Mouse (Mus musculus): ENCODE data around the gene Adgrg6. TPM values are rescaled to one million over a fixed set of nuclear protein-coding genes. Genes with fewer than 3 reads are reported as not detected.

Adgrg6 gene
- polyA plus RNA-seq, 1 experiment from 2014 or later = 0.52 TPM

DNA sequence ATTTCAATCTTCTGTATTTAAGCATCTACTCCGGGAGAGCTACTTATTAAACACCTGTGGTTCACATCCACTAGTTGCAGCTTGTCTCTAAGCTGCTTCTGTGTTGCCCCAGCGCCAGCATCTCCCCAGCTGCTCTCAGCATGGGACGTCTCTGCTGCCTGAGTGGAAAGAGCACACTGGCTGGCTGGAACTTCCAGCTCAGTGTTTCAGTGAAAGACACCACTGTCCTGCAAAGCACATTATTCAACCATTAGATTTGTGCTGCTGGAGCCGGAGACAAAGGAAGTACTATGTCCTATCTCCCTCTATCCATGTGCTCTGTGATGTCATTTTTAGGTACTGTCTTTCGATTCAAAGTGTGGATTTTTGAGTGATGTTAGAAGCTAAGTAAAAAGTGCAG, 63.0 kb downstream of the Adgrg6 start:
- Histone ChIP-seq H3K4me3 (replicated peaks) (no peak overlapping the region), H3K4me1 (replicated peaks) (no peaks in the 10 kb centered on the region), H3K4me2 (no peak overlapping the region), H3K27ac (replicated peaks) (no peak overlapping the region), H3K9me3 (replicated peaks) (no peaks in the 10 kb centered on the region), H3K9ac (no peak overlapping the region), H3K27me3 (no peaks in the 10 kb centered on the region), H3K36me3 (replicated peaks) (no peaks in the 10 kb centered on the region)
- 51% methylated on average over 5 of the region's 5 CpGs for WGBS (ENCODE audit: insufficient replicate concordance)
- no peak for ATAC-seq (ENCODE audit: insufficient read depth)

DNA sequence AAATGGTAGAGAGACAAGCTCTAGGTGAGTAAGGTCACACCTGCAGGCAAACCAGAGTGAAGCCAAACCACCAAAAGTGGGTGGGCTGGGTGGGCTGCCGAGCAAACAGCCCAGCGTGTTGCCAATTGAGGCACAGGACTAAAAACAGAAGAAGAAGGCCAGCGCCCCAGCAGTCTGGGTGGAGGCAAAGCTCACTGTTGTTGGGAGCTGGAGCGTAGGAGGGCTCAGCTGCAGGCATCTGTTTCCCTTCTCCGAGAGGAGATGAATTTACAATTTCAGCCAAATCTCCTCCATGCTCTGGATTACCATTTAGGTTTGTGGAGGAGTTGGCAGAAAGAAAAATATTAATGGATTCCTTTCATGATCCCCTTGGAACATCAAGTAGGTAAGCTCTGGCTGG, 64.5 kb downstream of the Adgrg6 start:
- Histone ChIP-seq H3K4me2 (no peak overlapping the region), H3K27me3 (no peaks in the 10 kb centered on the region), H3K4me3 (replicated peaks) (no peak overlapping the region), H3K9ac (no peak overlapping the region), H3K36me3 (replicated peaks) (no peaks in the 10 kb centered on the region), H3K4me1 (replicated peaks) (no peaks in the 10 kb centered on the region), H3K27ac (replicated peaks) (no peak overlapping the region), H3K9me3 (replicated peaks) (no peaks in the 10 kb centered on the region)
- WGBS (ENCODE audit: insufficient replicate concordance) = 43% methylated on average over 5 of the region's 5 CpGs
- ATAC-seq (ENCODE audit: insufficient read depth) = no peak

DNA sequence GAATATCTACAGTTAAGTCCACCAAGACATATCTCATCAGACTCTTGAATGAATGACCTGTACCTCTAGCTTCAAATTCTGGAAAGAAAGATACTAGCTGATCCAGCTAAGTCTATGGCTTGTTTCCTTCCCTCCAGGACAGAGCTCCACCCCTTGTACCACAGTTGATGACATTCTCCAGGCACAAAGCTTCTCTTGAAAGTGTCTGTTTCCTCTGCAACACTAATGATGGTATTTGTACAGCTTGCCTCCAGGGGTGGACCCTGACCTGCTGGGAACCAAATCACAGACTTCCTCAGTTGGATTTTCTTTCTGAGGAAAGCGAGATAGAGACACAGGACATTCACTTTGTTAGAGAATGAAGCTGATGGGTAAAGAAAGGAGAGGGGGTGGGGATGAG, 69.1 kb downstream of the Adgrg6 start:
- H3K27ac ChIP-seq (replicated peaks) = no peak overlapping the region
- H3K4me1 ChIP-seq (replicated peaks) = no peaks in the 10 kb centered on the region
- no peak overlapping the region for H3K4me2 ChIP-seq
- no peaks in the 10 kb centered on the region for H3K36me3 ChIP-seq (replicated peaks)
- H3K9ac ChIP-seq = no peak overlapping the region
- no peaks in the 10 kb centered on the region for H3K9me3 ChIP-seq (replicated peaks)
- WGBS (ENCODE audit: insufficient replicate concordance) = 63% methylated on average over 1 of the region's 1 CpGs
- no peaks in the 10 kb centered on the region for H3K27me3 ChIP-seq
- H3K4me3 ChIP-seq (replicated peaks) = no peak overlapping the region
- no peak for ATAC-seq (ENCODE audit: insufficient read depth)

DNA sequence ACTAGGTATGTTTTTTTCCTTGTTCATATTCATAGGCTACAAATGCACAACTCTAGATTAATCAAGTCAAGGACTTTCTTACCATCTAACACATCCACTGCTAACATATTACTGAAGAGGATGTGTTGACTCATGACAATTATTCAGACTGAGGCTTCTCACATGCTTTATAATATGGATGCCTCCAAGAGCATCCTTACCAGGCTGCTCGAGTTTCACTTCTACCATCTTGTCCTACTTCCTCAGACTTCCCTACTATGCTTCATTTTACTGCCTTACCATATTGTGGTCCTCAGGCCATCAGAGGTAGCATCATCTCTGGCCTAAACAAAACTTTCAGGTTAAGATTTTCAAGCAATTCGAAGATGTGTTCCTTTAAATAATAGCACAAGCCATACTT, 69.8 kb downstream of the Adgrg6 start:
- Histone ChIP-seq H3K4me1 (replicated peaks) (no peaks in the 10 kb centered on the region), H3K9ac (no peak overlapping the region), H3K4me2 (no peak overlapping the region), H3K36me3 (replicated peaks) (no peaks in the 10 kb centered on the region), H3K27me3 (no peaks in the 10 kb centered on the region), H3K9me3 (replicated peaks) (no peaks in the 10 kb centered on the region), H3K4me3 (replicated peaks) (no peak overlapping the region), H3K27ac (replicated peaks) (no peak overlapping the region)
- WGBS (ENCODE audit: insufficient replicate concordance) = 51% methylated on average over 2 of the region's 2 CpGs
- ATAC-seq (ENCODE audit: insufficient read depth) = no peak

DNA sequence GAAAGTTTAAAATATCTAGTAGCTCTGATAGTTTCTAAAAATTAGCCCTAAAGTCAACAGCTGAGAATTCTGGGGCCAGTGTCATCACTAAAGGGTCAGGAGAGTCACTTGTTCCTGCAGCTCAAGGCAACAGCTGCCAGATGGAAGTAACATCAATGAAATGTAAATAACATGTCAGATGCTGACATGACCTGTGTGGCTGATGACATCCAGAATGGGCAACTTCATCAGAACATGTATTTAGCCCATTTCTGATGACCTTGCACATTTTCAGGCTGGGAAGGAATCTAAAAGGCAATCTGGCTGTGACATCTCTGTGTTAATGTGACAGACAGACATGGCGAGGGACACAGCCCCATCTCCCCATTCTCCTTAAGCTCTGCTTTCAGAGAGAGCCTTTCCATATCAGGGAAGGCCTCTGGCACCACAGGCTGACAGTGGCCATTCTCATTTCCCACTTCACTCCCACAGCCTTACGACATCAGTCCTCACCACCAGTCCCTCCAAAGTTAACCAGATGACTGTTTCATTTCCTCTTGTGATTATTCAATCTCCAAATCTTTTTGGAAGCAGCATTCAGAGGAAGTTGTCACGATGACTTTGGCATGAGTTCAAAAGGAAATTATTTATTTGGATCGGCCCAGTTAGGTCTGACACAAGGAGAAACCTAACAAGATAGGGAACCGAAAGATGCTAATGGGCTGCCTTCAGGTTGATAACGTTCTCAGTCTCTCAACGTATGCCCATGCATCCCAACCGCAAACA, 70.7 kb downstream of the Adgrg6 start:
- no peaks in the 10 kb centered on the region for H3K27me3 ChIP-seq
- no peak overlapping the region for H3K4me3 ChIP-seq (replicated peaks)
- no peak overlapping the region for H3K27ac ChIP-seq (replicated peaks)
- no peak overlapping the region for H3K9ac ChIP-seq
- H3K4me1 ChIP-seq (replicated peaks) = no peaks in the 10 kb centered on the region
- 50% methylated on average over 8 of the region's 8 CpGs for WGBS (ENCODE audit: insufficient replicate concordance)
- no peaks in the 10 kb centered on the region for H3K9me3 ChIP-seq (replicated peaks)
- ATAC-seq (ENCODE audit: insufficient read depth) = no peak
- H3K4me2 ChIP-seq = no peak overlapping the region
- no peaks in the 10 kb centered on the region for H3K36me3 ChIP-seq (replicated peaks)

DNA sequence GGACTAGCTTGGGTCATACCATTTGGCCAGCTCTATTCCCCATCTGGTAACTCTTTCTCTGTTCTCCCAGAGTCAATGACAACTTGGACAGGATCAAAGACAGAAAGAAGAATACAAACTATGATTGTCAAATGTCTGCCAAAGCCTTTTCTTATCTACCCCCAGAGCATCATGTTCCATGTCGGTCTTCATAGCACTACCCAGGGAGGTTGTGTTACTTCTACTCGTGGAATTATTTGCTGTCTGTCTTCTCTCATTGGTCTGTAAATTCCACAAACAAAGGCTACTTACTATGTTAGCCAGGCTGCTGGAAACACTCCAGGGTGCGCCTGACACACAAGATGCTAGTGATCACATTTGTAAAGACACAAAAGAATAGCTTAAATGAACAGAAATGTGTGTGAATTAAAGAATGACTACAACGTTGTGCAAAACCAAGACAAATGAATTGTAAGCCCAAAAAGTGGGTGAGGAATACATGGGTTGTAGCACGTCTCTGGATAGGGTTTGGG, 74.4 kb downstream of the Adgrg6 start:
- H3K4me2 ChIP-seq = no peak overlapping the region
- H3K36me3 ChIP-seq (replicated peaks) = no peaks in the 10 kb centered on the region
- no peaks in the 10 kb centered on the region for H3K4me1 ChIP-seq (replicated peaks)
- no peak overlapping the region for H3K9ac ChIP-seq
- no peak for ATAC-seq (ENCODE audit: insufficient read depth)
- 54% methylated on average over 5 of the region's 5 CpGs for WGBS (ENCODE audit: insufficient replicate concordance)
- H3K4me3 ChIP-seq (replicated peaks) = no peak overlapping the region
- H3K27ac ChIP-seq (replicated peaks) = no peak overlapping the region
- no peaks in the 10 kb centered on the region for H3K27me3 ChIP-seq
- H3K9me3 ChIP-seq (replicated peaks) = no peaks in the 10 kb centered on the region

DNA sequence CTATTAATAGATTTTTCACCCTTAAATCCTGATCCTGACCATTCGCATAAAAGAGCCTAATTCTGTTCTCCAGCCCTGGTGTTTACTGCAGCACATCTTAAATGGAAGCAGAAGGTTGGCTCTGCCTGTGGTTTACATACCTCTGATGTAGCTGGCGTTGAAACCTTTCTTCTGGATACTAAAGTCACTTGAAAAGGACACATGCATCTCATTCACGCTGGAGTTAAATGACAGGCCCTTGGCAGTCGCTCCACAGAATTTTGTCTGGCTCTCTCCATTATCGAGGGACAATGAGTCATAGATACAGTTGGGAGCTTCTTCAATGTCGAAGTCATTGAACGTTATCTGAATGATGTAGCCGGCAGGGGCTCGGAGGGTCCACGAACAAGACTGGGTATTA, 76.8 kb downstream of the Adgrg6 start:
- Histone ChIP-seq H3K9me3 (replicated peaks) (no peaks in the 10 kb centered on the region), H3K4me3 (replicated peaks) (no peak overlapping the region), H3K27ac (replicated peaks) (no peak overlapping the region), H3K4me1 (replicated peaks) (no peaks in the 10 kb centered on the region), H3K27me3 (no peaks in the 10 kb centered on the region), H3K36me3 (replicated peaks) (no peaks in the 10 kb centered on the region), H3K4me2 (no peak overlapping the region), H3K9ac (no peak overlapping the region)
- ATAC-seq (ENCODE audit: insufficient read depth) = no peak
- WGBS (ENCODE audit: insufficient replicate concordance) = 66% methylated on average over 10 of the region's 10 CpGs

DNA sequence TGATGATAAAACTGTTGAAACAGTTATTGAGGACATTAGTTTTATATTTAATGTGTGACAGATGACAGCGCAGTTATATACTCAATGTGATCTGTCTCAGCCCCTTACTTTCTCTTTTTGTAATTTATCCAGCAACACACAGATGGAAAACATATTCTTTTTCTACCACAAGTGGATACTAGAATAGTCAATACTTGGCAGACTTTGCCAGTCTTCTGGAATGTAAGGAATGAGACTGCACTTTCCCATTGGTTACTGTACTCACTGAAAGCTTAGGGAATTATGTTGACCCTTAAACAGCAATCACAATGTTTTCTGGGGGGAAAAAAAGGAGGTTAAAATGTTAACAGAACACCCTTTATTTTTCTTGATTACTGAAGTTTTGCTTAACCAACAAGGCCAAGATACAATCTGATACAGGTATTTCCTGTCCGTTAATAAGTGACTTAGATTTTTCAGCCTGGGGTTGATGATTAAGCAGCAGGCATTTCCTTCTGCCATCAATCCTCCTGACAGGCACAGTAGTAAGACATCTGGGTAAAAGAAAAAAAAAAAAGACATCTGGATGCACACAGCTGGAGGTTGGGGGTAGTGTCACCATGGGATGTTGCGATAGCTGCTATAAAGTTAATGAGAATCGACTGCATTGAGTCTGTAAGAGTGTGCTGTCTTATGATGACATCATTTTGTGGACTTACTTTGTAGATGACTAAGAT, 81.5 kb downstream of the Adgrg6 start:
- H3K9me3 ChIP-seq (replicated peaks) = no peaks in the 10 kb centered on the region
- H3K4me2 ChIP-seq = no peak overlapping the region
- no peaks in the 10 kb centered on the region for H3K4me1 ChIP-seq (replicated peaks)
- H3K4me3 ChIP-seq (replicated peaks) = no peak overlapping the region
- no peak overlapping the region for H3K9ac ChIP-seq
- H3K27ac ChIP-seq (replicated peaks) = no peak overlapping the region
- no peak for ATAC-seq (ENCODE audit: insufficient read depth)
- no peaks in the 10 kb centered on the region for H3K27me3 ChIP-seq
- no peaks in the 10 kb centered on the region for H3K36me3 ChIP-seq (replicated peaks)
- 39% methylated on average over 4 of the region's 4 CpGs for WGBS (ENCODE audit: insufficient replicate concordance)

DNA sequence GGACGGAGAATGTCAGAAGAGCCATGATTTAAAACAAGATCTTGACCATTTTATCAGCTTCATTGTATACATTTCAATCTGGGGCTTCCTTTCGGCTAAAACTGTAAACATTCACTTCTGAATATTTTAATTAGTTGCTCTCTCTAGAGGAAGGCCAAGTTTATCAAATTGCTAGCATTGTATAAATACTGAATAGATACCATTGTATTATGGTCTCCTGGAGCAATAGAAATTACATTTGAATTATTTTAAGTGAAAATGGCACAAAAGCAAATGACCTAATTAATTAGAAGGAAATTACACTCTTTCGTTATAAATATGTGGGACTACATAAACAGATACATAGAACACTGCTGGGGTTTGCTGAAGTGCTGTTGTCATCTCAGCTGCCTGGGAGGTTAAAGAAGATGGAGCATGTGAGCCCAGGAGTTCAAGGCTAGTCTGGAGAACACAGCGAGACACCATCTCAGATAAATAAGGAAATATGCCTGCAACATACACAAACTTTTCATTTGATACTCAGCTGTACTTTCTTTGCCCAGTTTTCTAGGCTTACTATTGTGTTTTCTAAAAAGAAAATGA, 84.4 kb downstream of the Adgrg6 start:
- no peak for ATAC-seq (ENCODE audit: insufficient read depth)
- no peak overlapping the region for H3K9ac ChIP-seq
- H3K27ac ChIP-seq (replicated peaks) = no peak overlapping the region
- no peaks in the 10 kb centered on the region for H3K27me3 ChIP-seq
- H3K9me3 ChIP-seq (replicated peaks) = no peaks in the 10 kb centered on the region
- WGBS (ENCODE audit: insufficient replicate concordance) = 47% methylated on average over 4 of the region's 4 CpGs
- H3K4me3 ChIP-seq (replicated peaks) = no peak overlapping the region
- H3K4me2 ChIP-seq = no peak overlapping the region
- H3K36me3 ChIP-seq (replicated peaks) = no peaks in the 10 kb centered on the region
- no peaks in the 10 kb centered on the region for H3K4me1 ChIP-seq (replicated peaks)

DNA sequence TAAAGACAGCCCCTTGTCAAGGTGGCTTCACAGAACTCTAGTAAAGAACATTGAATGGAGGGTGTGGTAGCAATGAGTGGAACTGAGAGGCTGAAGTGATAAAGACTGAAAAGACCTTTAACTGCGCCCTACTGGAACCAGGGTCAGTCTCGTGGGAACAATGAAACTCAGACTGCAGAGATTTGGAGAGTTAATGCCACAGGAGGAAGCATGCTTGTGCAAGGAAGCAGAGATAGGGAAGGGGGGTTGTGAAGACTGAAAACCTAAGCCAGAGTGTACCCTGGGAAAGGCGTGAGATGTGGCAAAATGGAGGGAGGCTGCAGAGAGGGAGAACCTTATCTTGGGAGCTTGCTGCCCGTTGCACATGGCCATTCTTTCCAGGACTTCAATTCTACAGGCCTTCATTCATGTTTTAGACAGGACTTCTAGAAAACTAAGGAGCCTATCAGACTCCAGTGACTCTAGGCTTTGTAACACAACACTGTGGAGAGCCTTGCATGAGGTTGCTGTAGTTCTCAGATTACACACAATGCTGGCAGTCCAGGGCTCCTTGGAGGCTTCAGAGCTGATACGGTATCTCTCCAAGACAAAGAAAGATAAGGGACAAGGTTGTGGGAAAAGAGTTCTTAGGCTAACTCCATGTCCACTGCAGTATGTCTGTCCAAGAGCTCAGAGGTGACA, 85.1 kb downstream of the Adgrg6 start:
- Histone ChIP-seq H3K9ac (no peak overlapping the region), H3K27ac (replicated peaks) (no peak overlapping the region), H3K36me3 (replicated peaks) (no peaks in the 10 kb centered on the region), H3K9me3 (replicated peaks) (no peaks in the 10 kb centered on the region), H3K4me1 (replicated peaks) (no peaks in the 10 kb centered on the region), H3K4me2 (no peak overlapping the region), H3K27me3 (no peaks in the 10 kb centered on the region), H3K4me3 (replicated peaks) (no peak overlapping the region)
- ATAC-seq (ENCODE audit: insufficient read depth) = no peak
- WGBS (ENCODE audit: insufficient replicate concordance) = 14% methylated on average over 5 of the region's 5 CpGs

DNA sequence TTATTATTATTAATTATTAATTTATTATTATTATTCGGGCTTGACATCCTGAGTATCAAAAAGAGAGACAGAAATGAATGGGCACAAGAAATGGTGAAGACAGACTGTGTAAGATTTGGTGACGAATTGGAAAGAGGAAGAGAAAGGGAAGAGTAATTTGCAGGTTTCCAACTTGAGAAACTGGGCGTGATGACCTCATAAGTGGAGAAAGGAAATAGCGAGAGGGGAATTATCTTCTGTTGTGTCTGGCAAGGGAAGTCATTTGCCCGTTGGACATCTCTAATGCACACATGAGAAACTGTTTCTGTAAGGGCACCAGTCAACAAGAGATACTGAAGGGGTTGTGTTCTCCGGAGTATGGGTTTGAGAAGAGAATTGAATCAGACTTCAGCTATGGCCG, 85.6 kb downstream of the Adgrg6 start:
- Histone ChIP-seq H3K9ac (no peak overlapping the region), H3K27ac (replicated peaks) (no peak overlapping the region), H3K4me1 (replicated peaks) (no peaks in the 10 kb centered on the region), H3K36me3 (replicated peaks) (no peaks in the 10 kb centered on the region), H3K4me3 (replicated peaks) (no peak overlapping the region), H3K27me3 (no peaks in the 10 kb centered on the region), H3K9me3 (replicated peaks) (no peaks in the 10 kb centered on the region), H3K4me2 (no peak overlapping the region)
- 28% methylated on average over 7 of the region's 7 CpGs for WGBS (ENCODE audit: insufficient replicate concordance)
- no peak for ATAC-seq (ENCODE audit: insufficient read depth)

Data from liver, embryonic 15.5 days (tissue).